Mouse (Mus musculus): Measurements from ENCODE around the gene 0610012G03Rik. TPM values are rescaled to one million over a fixed set of nuclear protein-coding genes. Genes with fewer than 3 reads are reported as not detected.

Gene 0610012G03Rik
- total and polyA plus RNA-seq, 3 experiments = 40.5 to 143 (median 47.4) TPM

DNA sequence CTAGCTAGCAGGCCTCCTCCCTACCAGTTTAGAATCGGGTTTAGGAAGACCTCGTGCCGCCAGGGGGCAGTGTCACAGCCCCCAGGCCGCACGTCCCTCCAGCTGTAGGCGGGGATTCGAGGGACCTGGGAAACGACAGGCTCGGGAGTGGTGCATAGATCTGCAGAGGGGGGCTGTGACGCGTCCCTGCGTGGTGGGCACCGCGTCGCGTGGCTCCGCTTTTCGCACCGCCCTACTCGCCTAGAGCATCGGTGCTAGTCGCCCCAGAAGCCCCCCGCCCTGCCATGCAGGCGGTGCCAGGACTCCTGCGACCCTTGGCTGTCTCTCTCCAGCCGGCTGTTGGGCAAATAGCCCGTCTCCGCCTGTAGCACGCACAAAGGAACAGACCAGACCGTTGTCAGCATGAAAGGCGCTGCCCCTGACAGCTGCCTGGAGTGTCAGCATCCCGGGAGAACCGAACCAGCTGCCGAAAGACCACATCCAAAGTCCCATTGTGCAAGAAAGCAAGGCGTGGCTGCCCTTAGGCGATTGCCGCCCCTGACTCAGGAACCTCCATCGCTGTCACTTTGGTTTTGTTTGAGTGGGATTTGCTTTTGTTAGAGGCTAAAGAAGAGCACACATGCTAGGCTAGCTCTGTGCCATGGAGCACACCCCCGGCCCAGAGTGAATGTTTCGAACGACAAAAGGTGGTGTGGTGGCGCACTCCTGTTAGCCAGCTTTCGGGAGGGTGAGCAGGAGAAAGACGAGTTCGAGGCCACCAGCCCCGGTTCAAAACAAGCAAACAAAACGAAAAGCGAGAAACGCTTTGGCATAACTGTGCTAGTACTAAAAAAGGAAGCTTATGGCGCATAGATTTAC, 15.2 kb downstream of the 0610012G03Rik start:
- DNase-seq = peak; percentile 89

DNA sequence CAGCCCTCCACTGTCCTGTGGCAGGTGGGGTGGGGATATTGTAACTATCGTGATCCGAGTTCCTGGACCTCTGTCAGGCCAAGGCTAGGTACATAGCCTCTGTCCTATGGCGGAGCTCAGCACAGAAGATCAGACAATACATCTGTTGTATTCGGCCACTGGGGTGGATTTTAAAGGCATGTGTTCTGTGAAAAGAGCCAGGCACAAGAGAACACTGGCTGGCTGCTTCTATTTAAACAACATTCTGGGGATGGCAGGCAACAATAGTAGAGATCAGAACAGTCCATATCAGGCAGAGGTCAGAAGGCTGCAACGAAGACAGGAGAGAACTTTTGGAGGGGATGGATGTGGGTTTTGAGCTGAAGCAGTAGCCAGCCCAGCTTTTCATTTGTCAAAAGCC, 16.0 kb downstream of the 0610012G03Rik start:
- DNase-seq = no peak

DNA sequence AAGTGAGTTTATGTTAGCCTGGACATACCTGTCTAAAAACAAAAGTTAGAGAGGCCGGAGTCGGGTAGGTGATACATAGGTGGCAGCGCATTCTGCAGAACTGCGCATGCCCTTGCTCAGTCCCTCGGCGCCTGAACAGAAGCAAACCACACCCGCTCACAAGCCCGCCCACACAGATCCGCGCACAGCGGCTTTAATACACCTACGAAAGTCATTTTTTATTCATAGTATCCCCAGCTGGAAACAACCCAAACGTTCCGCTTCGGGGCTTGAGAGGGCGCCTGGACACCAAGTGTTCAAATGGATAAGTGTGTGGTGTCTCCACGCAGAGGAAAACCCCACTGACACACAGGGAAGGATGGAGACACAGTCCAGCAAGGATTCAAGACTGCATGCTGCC, 17.0 kb downstream of the 0610012G03Rik start:
- DNase-seq = no peak

DNA sequence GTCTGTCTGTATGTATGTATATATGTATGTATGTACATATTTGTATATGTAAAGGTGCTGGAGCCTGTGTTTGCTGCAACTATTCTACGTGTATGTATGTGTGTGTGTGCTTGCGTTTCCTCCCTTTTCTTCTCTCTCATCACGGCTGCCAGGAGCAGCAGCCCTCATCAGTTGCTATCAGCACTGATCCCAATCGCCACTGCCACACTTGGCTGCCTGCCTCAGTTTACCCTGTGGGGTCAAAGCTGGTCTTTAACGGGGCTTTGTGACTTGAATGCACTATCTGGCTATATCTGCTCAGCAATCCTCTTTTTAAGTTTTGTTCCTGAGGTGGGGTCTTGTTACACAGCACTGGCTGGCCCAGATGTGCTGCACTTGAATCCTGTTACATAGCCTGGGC, 20.9 kb downstream of the 0610012G03Rik start:
- no peak for DNase-seq

DNA sequence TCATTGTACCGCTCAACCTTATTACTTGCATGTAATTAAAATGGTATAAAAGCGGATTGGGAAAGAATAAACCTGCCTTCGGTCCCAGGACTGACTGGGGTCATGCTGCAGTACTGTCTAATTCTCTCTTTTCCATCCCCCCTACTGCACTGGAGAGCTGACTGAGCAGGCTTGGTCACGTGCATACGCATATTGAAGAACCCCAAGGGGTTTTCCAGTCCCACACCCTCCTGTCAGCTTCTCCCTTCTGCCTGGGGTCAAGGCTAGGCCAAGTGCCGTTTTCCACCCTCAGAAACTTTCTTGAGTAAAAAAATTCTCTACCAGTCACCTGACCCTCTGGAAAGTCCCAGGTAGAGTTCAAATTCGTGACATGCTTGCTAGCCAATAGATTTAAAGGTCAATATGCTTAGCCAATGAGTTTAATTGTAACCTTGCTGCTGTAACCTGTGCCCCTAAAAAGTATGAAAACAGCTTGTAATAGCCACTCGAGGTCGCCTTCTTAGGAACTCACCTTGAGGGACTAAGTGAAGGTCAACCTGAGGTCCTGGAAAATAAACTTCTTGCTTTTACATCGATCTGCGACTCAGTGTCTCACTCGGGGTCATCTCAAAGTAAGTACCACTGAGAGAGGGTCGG, 21.6 kb downstream of the 0610012G03Rik start:
- DNase-seq = no peak

DNA sequence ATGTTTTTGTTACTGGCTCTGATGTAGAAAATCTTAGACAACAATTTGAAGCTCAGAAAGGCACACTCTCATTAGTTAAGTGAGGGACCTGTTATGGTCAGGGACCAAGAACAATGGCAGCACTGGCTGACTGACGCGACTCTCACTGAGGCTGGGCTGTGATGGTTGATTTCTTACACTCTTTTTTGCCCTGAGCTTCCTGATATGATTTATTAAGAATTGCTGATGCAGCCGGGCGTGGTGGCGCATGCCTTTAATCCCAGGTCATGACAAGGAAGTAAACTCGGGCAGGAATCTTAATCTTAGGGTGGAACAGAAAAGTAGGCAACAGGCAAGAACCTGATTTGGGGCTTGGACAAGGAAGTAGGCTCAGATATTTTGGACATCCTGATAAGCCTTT, 22.2 kb downstream of the 0610012G03Rik start:
- DNase-seq = no peak

DNA sequence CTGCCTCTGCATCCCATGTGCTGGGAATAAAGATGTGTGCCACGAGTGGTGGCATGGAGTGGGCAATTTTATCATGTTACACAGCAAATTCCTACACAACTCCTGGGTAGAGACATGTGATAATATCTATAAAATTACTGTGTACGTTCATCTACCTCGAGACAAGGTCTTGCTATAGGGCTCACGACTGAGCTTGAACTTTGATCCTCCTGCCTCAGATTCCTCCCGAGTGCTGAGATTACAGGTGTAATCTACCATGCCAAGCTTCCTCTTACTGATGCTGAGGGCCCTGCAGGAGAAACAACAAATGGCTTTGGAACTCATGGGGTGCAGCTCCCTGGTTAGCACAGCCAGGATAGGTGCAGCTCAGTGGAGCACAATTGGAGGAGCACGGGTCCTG, 23.9 kb downstream of the 0610012G03Rik start:
- no peak for DNase-seq

DNA sequence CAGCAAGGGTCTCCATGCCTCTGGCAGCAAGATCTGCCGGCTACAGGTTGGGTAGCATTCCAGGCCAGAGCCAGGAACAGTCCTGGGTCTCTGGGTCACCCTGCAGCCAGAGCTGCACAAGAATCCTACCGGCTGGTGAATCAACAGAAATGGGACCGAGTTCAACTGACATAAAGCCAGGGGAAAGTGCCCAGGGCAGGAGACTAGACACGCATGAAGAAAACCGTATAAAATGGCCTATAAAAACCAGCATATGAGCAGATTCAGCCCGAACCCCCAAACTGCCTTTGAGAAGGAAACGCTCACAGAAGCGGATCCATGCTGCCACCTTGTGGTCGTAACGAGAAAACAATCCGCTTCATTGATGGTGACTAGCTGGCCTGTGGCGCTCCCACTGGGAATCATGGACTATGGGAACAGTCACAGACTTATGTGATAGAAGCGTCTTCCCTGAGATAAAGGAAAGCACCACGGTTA, 30.0 kb downstream of the 0610012G03Rik start:
- DNase-seq = peak; percentile 75

DNA sequence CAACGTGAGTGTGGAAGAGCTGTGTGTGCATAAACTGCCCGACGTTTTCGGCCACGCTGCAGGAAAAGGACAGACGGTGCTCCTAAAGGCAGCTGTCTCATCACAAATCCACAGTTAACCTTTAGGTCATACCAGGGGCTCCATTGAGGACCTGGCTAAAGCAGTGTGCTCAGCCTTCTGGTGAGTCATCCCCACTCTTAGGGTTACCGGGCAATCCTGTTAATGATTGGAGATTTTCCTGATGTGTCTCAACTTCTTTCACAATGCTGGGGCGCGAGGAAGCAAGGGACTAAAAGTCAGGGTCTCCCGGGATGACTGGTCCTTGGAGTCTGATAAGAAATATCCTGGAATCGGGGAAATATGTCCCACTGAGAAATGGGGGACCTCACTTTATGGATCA, 30.5 kb downstream of the 0610012G03Rik start:
- DNase-seq = peak; percentile 41

DNA sequence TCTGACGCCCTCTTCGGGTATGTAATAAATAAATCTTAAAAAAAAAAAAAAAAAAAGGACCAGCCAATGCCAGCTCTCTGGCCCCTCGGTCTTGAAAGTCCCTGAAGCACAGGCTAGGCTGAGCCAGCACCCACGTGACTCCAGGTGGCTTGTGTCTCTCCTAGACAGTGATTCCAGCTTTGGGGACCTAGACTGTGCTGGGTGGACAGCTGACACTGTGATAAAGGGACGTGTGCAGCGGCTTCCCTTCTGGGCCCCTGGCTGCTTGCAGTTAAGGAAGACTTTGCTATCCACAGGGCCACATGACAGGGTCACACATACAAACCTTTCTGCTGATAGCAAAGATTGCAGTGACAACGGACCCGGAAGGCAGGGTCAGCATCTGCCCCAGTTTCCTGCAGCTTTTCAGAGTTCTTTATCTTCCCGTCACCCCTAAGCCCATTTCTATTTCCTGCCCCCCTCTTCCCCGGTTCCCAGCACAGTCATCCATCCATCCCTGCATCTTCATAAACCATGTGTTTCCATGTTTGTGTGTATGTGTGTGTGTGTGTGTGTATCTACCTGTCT, 37.9 kb downstream of the 0610012G03Rik start:
- no peak for DNase-seq

DNA sequence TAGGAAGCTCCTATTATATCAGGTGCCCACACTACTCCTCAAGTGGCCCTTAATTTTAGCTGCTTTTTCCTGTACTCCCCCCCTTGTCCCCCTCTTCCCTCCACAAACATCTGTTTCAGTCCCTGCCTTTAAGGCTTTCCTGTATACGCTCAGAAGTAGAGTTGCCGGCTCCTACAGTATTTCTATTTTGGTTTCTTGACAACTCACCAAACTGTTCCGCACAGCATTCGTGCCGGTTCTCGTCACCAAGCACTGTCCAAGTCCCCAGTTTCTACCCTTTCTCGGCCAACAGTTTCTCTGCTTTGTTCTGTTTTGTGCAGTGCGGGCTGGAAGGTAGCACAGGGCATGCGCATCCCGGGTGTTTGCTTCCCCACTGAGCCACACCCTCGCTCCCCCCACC, 39.3 kb downstream of the 0610012G03Rik start:
- DNase-seq = no peak

DNA sequence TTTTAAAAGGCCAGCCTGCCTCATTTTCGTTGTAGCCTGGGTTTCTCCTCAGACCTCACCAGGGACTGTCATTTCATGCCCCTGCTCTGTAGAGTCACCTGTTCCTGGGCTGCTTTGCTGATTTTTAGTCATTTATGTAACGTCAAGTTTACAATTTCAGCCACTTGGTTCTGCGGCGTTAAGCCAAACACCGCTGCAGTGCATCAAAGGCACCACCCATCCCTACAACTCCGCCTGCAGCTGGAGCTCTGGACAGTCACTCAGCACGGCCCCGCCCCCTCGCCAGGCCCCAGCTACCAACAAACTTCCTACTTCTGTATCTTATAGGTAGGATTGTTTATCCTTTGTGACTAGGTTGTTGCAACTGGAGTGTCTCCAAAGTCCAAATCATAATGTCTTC, 41.4 kb downstream of the 0610012G03Rik start:
- DNase-seq = peak; percentile 65

DNA sequence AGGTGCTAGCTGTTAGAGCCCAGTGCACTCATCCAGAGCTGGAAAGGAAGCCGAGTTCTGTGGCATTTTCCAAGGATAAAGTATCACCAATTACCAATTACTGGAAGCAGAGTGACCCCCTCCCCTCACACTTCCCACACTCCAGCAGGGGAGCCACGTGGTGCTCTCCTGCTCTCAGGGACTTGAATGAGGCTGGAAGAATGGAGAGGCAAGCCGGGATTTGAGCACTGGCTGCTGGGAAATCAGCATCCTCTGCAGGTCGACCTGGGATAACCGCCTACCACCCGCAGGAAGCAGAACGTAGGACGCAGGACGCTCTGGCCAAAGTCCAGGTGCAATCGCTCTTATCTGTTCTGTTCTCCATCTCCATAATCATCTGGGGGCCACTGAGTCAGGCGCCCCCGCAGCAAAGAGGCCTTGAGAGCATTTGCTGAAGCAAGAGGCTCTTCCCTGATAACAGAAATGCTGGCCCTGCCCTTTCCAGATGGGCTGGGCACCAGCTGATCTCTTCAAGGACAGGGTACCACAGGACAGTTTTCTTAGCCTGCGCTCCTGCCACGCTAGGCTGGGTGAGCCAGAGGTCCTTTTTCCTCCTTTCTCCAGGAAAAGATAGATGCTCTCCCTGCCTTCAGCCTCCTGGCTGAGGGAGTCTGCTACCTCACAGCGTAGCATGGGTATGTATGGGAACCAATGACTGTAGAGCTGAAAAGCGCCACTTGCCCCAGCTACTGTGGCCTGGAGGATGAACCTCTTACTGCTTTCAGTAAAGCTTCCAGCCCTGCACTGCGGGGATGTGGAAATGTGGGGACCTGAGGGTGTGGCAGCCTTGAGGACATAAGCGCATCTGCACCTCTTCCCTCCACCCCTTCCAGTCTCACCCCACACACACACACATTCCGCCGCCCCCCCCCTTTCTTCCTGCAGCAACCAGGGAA, 42.1 kb downstream of the 0610012G03Rik start:
- peak; percentile 49 for DNase-seq

DNA sequence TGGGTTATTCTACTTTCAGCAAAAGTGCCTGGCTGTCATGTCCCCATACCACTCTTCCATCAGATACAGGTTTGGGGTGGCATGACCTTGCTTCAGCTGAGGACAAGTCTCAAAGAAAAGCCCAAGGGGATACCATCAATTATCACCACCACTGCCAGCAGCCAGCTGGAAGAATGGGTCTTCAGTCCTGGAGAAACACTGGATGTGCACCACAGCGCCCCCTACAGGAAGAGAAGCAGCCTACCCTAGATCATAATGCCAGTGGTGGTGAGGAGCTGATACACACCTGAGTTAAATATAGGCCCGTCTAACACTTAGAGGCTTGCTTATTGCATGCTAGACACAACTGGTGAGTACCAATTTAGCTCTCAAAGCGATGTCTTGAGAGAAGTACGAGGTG, 43.0 kb downstream of the 0610012G03Rik start:
- DNase-seq = no peak

DNA sequence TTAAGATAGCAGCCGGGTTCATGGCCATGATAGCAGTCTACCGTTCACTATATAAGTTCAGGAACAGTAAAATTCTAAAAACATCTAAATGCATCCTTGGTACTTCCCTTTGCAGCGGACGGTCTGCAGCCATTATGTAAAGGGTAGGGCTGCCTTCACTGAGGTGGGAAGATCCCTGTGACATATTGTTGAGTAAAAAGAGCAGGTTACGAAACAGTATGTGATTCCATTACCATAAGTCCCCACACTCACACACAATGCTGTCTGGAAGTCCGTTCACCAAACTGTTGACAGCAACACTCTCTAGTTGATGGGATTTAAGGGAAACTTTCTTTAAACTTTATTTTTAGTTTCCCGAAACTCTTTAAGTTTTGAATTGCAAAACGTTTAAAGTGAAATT, 45.1 kb downstream of the 0610012G03Rik start:
- no peak for DNase-seq

DNA sequence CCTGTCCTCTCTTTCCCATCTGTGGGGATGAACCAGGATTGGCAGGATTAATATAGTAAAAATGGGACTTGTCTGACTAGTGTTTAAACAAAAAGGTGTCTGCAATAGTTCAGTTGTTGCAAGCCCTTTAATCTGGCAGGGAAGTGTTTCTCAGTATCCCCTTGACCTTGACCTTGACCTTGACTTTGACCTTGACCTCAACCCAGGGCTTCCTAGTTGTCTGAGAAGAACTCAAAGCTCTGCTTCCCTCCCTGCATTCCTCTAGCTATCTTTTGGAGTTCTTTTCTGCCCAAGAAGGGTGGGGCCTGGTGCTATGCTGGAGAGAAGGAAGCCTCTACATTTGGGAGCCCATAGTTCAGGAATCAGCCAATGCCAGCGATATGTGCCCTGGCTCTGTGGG, 46.4 kb downstream of the 0610012G03Rik start:
- DNase-seq = no peak

DNA sequence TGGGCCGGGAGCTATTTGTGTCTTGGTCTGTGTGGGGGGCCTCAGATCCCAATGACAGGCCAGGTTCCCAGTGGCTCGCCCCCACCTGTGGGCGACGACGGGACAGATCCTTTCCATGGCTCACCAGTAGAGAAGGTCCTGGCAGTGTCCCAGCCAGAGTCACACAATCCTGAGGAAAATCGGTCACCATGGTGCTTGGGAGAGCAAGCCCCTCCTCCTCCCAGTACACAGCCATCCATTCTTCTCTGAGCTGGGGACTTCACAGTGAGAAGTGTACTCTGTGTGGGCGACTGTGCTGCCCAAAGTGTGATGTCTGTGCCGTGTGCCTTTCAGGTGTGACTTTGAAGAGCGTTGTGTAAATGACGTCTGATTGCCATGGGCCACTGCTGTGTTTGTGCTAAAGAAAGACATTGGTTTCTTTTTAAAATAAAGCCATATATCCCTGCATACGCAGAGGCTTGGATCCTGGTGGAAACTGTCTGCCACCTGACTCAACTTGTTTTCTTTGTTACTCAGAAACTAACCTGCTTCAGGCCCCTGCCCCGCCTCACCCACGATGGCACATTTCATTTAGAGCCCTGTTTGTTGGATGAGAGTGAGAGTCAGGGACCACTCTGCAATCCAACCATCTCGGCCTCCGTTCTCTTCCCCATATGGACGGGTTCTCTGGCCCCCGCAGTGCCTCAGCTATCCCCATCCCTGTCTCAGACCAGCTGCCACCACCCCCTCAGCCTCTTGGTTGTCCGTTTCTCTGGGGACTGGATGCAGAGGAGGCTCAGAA, 49.6 kb downstream of the 0610012G03Rik start:
- DNase-seq = no peak

Data from adrenal gland, adult 2 months (tissue).